Mouse (Mus musculus): ENCODE data around the gene Hist1h2bm.

- TF ChIP-seq POLR2A (IDR thresholded peaks at IDR 0.05; ENCODE audit: low read depth, low read length) (no peak), CTCF (conservative IDR thresholded peaks at IDR 0.05; ENCODE audit: insufficient read depth, insufficient read length, low read depth, low read length) (no peak)
Measured at GRCm38 (mm10) chr13:21727948-21728572, 6.2 kb downstream of the Hist1h2bm start.

All from kidney, adult 2 months (tissue).